Mouse (Mus musculus): ENCODE measurements around the gene Asnsd1.
"Not testable (repeated sequence)": the region's sequence is repeated elsewhere in the genome, so short reads cannot be mapped to it uniquely, and the experiment has no call there.

Gene Asnsd1

DNA sequence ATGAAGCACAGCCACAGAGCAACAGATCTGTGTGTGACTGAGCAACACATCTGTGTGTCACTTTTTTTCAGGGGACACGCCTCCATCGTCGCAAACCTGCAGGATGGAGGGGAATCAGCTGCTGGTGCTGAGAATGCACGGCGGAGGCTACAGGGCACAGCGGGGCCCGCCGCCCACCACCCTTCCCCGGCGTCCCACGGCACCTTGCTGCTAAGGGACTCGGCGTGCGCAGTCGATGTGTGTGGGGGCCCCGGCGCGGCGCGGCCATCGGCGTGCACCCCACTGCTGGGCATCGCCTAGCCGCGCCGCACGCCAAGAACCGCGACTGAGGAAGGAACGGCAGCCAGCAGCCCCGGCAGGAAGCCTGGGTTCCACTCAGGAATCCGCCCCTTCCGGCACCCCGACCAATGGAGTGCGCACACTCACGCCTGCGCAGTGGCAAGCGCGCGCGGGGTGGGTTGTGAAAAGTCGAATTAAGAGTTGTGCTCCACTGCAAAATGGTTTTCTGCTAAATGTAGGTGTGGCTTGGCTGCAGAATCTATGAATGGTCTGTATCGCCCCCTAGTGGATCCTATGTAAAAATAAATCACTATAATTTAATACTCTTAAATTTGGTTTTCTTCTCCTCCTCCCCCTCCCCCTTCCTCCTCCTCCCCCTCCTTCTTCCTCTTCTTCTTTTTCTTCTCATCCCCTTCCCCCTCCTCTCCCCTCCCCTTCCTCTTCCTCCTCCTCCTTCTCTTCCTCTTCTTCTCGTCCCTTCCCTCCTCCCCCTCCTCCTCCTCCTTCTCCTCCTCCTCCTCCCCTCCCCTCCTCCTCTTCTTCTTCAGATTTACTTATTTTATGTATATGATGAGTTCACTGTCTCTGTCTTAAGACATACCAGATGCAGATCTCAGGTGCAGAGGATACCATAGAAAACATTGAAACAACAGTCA, at the start of gene Asnsd1, which contains the start of the genes Asdurf and Gm28551:
Gene Asnsd1 (minus strand): TSS at position 426 of the 935 bp plus-strand sequence.
Gene Asdurf (minus strand): TSS at position 293 of the 935 bp plus-strand sequence.
Gene Gm28551 (minus strand): TSS at position 341 of the 935 bp plus-strand sequence.
- peak; percentile 97 for DNase-seq

DNA sequence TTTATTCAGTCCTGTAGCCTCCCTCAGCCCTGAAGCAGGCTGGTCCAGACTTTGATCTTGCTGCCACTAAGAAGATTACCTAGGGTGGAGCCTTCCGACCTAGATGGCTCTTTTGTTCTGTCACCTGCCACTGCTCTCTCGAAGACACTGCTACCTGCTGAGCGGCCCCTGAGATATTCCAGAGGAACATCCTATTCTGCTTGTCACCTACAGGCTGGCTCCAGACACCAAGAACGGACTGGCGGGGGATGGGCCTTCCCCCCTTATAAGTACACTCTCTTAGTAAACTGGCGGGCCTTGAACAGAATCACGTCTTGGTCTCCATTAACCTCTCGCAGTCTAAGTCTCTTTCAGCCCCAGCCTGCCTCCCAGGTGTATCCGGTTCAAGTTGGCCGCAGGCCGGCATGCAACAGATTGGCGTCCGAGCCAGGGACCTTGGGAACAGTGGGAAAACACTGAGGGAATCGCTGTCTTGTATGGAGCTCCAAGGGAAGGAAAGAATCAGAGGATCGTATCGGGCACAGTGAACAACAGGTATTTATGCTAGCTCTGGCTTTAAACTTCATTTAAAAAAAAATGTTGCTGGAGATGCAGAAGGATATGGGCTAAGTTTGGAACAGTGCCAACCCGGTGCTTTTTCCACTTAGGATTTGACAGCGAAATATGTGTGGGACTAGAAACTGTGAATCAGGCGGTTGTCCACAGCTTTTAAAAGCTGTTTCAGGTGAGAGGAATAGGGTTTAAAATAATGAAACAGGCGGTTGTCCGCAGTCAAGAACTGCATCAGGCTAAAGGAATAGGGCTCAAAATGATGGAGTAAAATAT, 41.6 kb upstream of the Asnsd1 start:
- not testable (repeated sequence) for DNase-seq

DNA sequence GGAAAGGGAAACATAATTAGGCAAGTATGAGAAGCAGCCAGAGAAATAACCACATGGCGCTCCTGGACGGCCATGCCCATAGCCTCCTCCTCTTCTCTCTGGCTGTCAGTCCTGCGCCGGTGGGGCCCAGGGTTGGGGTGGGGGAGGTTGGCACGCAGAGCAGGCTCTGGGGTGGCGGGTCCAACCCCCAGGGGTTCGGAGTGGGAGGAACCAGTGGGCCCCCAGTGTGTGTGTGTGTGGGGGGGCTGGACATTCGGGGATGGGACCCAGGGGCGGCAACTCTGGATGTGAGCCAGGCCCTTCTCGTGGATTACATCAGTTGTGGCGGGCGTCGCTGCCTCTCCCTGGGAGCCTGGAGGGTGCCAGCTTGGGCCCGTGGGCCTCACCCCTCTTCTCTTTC, 36.2 kb upstream of the Asnsd1 start:
- no peak for DNase-seq

- DNase-seq, result no peak
Measured at GRCm38 (mm10) chr1:53384085-53384688, 31.6 kb upstream of the Asnsd1 start.

- DNase-seq, result no peak
Measured at GRCm38 (mm10) chr1:53377731-53378130, 25.2 kb upstream of the Asnsd1 start.

DNA sequence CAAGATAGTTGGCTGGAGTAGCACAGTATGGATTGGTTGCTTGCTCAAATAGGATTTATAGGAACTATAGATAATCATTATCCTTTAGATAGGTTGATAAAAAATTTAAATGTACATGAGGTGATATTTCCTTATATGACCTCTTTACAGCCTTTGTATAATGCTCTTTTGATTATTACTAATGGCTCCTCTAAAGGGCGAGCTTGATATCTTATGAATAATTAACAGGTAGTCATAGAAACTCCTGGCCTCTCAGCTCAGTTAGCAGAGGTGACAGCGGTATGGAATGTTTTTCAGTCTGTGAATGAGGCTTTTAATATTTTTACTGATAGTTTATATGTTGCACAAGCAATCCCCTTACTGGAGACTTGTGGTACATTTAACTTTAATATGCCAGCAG, 23.4 kb upstream of the Asnsd1 start:
- DNase-seq, result not testable (repeated sequence)

GRCm38 (mm10) chr1:53358988-53359387, 6.4 kb upstream of the Asnsd1 start:
- DNase-seq, result no peak

GRCm38 (mm10) chr1:53341071-53341470, 11.5 kb downstream of the Asnsd1 start:
- DNase-seq, result no peak

DNA sequence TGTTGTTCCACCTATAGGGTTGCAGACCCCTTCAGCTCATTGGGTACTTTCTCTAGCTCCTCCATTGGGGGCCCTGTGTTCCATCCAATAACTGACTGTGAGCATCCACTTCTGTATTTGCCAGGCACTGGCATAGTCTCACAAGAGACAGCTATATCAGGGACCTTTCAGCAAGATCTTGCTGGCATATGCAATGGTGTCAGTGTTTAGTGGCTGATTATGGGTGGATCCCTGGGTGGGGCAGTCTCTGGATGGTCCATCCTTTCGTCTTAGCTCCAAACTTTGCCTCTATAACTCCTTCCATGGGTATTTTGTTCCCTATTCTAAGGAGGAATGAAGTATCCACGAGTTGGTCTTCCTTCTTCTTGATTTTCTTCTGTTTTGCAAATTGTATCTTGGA, 15.1 kb downstream of the Asnsd1 start:
- not testable (repeated sequence) for DNase-seq

GRCm38 (mm10) chr1:53335465-53335864, 17.1 kb downstream of the Asnsd1 start:
- DNase-seq, result no peak

GRCm38 (mm10) chr1:53333527-53333926, 19.0 kb downstream of the Asnsd1 start:
- not testable (repeated sequence) for DNase-seq

GRCm38 (mm10) chr1:53324827-53325494, 27.6 kb downstream of the Asnsd1 start:
- no peak for DNase-seq

DNA sequence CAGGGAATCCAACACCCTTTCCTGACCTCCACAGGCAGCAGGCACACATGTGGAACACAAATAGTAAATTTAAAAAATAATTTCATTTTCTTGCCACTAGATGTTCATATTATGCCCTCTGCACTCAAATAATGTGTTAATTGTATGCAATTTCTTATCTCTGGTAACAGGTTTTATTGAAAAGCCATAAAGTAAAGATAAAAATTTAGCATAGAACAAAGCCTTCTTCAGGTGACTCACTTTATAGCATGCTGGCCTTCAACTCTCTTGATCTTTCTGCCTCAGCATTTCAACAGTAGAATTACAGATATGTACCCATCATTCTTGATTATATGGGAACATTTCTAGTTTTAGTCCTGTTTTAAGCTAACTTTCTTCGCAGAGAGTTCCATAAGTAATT, 28.3 kb downstream of the Asnsd1 start:
- DNase-seq, result no peak

- DNase-seq, result no peak
Measured at GRCm38 (mm10) chr1:53323254-53323653, 29.3 kb downstream of the Asnsd1 start.

DNA sequence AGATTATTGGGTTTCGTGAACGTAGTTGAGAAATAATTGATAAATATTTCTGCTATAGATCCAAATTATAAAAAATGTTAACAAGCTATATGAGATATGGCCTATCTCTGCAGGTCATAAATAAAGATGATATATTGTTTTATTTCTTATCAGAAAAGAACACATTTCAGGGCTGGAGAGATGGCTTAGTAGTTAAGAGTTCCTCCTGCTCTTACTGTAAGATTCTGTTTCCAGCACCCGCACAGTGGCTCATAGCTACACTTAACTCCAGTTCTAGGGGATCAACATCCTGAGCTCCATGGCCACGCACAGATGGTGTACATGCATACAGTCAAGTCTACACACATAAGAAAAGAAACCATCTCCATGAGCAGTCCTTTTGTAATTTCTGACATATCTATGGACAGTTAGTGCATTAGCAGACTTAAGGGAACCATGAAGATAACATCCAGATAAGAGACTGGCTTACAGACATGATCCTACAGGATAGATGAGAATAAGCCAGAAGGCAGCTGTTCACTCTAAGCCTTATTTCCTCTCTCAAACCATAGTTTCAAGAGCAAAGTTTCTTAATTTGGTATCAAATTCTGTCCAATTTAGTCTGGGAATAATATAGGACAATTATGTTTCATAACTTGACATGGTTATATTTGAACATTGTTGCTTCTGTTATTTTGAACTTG, 30.7 kb downstream of the Asnsd1 start:
- no peak for DNase-seq

DNA sequence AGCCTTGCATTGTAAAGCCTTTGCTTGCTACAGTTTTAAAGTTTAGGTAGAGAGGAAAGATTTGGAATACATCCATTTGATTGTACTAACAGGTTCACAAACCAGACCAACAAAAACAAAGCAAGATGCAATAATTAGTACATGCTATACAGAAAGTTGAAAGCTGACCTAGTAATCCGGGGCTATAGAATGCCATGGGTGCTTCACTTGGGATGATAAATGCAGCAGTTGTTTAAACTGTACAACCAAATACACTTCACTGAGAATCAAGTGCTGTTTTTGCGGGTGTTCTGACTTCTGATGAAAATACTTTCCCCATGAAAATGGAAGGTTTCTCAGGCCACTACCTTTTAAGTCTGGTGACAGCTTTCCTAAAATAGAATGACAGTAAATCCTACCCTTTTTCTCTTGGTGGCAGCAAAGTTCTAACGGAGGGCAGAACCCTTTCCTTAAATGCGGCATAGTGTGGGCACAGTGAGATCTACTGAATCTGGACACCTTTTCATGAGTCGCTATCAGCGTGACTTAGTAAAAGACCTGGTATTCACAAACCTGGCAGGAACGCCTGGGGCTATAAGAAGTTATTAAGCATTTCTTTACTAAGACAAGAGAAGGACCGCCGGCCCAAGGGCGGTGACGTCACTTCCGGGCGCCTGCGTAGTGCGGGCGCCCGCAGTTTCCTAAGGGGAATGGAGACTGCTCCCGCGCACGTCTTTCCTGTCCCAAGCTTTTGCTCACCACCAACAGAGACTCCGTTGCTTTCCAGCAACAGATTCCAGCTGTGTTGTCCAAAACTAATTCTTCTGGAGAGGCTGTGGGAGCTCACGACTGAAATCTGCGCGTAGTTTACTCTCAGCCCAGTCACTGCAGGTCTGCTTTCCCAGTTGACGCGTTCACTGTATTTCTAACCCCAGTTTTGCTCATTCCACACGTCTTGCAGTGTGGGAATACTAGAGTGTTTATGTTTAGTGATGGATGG, 39.3 kb downstream of the Asnsd1 start, which contains the start of gene Osgepl1:
Gene Osgepl1 (plus strand): TSS at position 636 of the 979 bp plus-strand sequence.
- DNase-seq, result peak; percentile 88

DNA sequence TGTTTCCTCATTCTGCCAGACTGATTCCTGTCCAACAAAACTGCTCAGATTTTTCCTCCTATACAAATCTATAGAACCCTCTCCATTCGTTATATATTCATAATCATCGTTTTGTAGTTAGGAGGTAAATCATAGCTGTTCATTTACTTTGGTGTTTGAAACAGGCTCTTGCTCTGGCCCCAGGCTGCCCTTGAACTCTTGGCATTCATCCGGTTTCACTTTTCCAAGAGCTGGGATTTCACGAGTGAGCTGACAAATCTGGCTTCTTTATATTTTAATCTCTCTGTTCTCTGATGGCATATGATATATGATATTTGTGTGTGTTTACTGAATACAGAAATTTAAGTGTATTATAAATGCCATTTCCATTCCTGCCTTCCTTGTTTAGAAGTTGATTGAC, 52.0 kb downstream of the Asnsd1 start:
- DNase-seq, result no peak

DNA sequence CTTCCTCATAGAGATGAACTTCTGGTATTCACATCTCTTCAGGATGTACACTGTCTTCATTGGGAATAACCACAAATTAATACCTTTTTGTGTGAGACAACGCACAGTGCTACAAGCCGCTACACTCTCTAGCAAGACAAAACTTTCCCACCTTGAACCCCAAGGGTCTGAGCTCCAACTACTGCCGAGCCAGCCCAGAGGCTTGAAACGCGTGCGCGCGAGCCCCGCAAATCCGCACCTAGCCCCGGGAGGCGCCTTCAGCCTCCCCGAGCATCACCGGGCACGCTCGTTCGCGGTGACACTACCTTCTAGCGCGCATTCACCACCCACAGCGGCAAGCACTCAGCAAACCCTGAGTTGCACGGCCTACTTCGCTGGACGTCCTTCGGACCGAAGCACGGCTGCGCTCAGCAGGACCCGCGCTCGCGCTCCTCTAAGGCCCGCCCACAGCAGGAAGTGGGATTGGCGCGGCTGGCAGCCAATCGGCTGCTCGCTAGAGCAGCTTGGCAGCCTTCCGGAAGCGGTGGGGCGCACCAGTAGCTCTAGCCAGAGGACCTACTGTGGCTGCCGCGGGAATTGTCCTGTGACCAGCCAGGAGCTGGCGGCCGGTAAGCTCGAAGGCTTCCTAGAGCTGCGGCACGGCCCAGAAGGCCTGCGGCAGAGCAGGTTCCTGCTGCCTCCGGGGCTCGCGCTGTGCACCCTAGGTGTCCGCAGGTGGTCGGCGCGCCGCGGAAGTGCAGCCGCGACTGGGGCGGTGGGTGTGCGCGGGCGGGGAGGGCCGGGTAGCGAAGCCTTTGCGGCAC, 55.8 kb downstream of the Asnsd1 start, which contains the start of the genes Pms1, Ormdl1 and Gm28778:
Gene Pms1 (minus strand): TSS at position 438 of the 803 bp plus-strand sequence.
Gene Ormdl1 (plus strand): TSS at position 515 of the 803 bp plus-strand sequence.
Gene Gm28778 (plus strand): TSS at position 531 of the 803 bp plus-strand sequence.
- peak; percentile 95 for DNase-seq

All from lung, postnatal 14 days (tissue).